Mouse (Mus musculus) embryonic fibroblast, embryonic 13.5 days (primary cell): ENCODE data around the gene Bean1.

ENCODE experiments used
- CTCF ChIP-seq: IDR thresholded peaks from 2 replicates; pipeline ENCODE4 v1.5.1; 2011; ENCODE audit warnings: mild to moderate bottlenecking, control low read depth, low read length, moderate library complexity, borderline replicate concordance; ENCODE audit not compliant: insufficient read depth
- POLR2A ChIP-seq: IDR thresholded peaks from 2 replicates; pipeline ENCODE4 v1.6.1; 2011; ENCODE audit warnings: low read depth, mild to moderate bottlenecking, control low read depth, low read length, moderate library complexity

- TF ChIP-seq CTCF (no peak), POLR2A (no peak)
These were observed 47.1 kb upstream of the Bean1 start for GRCm38 (mm10) chr8:104123080-104123657.
